Mouse (Mus musculus) heart, embryonic 11.5 days (tissue): Measurements from ENCODE around the gene Nipsnap1. TPM values are rescaled to one million over a fixed set of nuclear protein-coding genes. Genes with fewer than 3 reads are reported as not detected.
A peak's percentile ranks its signal among the peaks of the same experiment; 100 is the strongest.

Source experiments
- ATAC-seq: fragments of 200-750 bp; cut with Nextera tagmentation; replicated peaks from 2 replicates; pipeline ENCODE4 v1.8.0; 2017; ENCODE audit warnings: moderate library complexity; ENCODE audit not compliant: insufficient number of reproducible peaks, low FRiP score, low TSS enrichment
- H3K27ac ChIP-seq: fragments of 300-500 bp; sonication (generic); 2 replicates; pipeline ENCODE4 v1.5.1; 2014; ENCODE audit warnings: mild to moderate bottlenecking, low read depth, low read length
- H3K27me3 ChIP-seq: fragments of 300-500 bp; sonication (generic); 2 replicates; pipeline ENCODE4 v1.6.1; 2014; ENCODE audit warnings: mild to moderate bottlenecking, low read length, mixed read lengths; ENCODE audit not compliant: control insufficient read depth, insufficient read depth
- H3K36me3 ChIP-seq: fragments of 300-500 bp; sonication (generic); 2 replicates; pipeline ENCODE4 v1.6.1; 2014; ENCODE audit warnings: mild to moderate bottlenecking, low read length, moderate library complexity, mixed read lengths; ENCODE audit not compliant: control insufficient read depth, insufficient read depth
- H3K4me1 ChIP-seq: fragments of 300-500 bp; sonication (generic); 2 replicates; pipeline ENCODE4 v1.6.1; 2014; ENCODE audit warnings: low read length; ENCODE audit not compliant: control insufficient read depth, insufficient read depth
- H3K4me2 ChIP-seq: fragments of 300-500 bp; sonication (generic); 2 replicates; pipeline ENCODE4 v1.6.1; 2014; ENCODE audit warnings: mild to moderate bottlenecking, moderate library complexity
- H3K4me3 ChIP-seq: fragments of 300-500 bp; sonication (generic); 2 replicates; pipeline ENCODE4 v1.5.1; 2014; ENCODE audit warnings: low read depth, low read length
- H3K9ac ChIP-seq: fragments of 300-500 bp; sonication (generic); 2 replicates; pipeline ENCODE4 v1.6.1; 2014; ENCODE audit warnings: mild to moderate bottlenecking, low read depth, low read length, moderate library complexity
- H3K9me3 ChIP-seq: fragments of 300-500 bp; sonication (generic); replicated peaks from 2 replicates; pipeline ENCODE4 v1.6.1; 2016; ENCODE audit warnings: low read length; ENCODE audit not compliant: control insufficient read depth
- WGBS: fragments of 180-500 bp; shearing (Covaris S2); extraction: QIAGEN DNeasy Blood & Tissue Kit; methylation state at CpG from one replicate; pipeline ENCODE4 v1.1.7; 2014; ENCODE audit not compliant: insufficient replicate concordance; 5-methylcytosine and 5-hydroxymethylcytosine counted together
- polyA plus RNA-seq: library from polyadenylated mRNA; unstranded; fragments of >200 nt; fragmentation: Nextera tagmentation; extraction: Ambion mirVana; gene quantifications from 2 replicates; pipeline ENCODE4 v1.2.1, GENCODE M21; 2014

Nipsnap1 gene
- polyA plus RNA-seq = 34.7 and 36.5 TPM in 2 replicates

GRCm38 (mm10) chr11:4873755-4874475, at the start of gene Nipsnap1:
Gene Nipsnap1, plus strand, starts transcription at chr11:4873951.
- Histone ChIP-seq H3K4me2 (peak within 1 kb of the TSS; percentile 74), H3K4me3 (peak within 1 kb of the TSS; percentile 51), H3K9ac (peak within 1 kb of the TSS; percentile 61), H3K27ac (no peak within 1 kb of the TSS), H3K27me3 (no peaks in the 10 kb centered on the region), H3K4me1 (peaks cover 3% of the 10 kb centered on the region; the same call in 1 of the 2 replicates), H3K9me3 (no peaks in the 10 kb centered on the region), H3K36me3 (peaks cover 2% of the 10 kb centered on the region)
- WGBS = 2% methylated on average over 30 of the region's 30 CpGs
- peak; percentile 81 for ATAC-seq

GRCm38 (mm10) chr11:4826152-4826778, 47.5 kb upstream of the Nipsnap1 start:
- no peak for ATAC-seq
- H3K36me3 ChIP-seq = no peaks in the 10 kb centered on the region
- no peak overlapping the region for H3K27ac ChIP-seq
- H3K9ac ChIP-seq = no peak overlapping the region
- H3K4me1 ChIP-seq = peaks cover 7% of the 10 kb centered on the region; the same call in 1 of the 2 replicates
- 85% methylated on average over 3 of the region's 3 CpGs for WGBS
- H3K27me3 ChIP-seq = no peaks in the 10 kb centered on the region
- no peak overlapping the region for H3K4me3 ChIP-seq
- no peak overlapping the region for H3K4me2 ChIP-seq
- H3K9me3 ChIP-seq = no peaks in the 10 kb centered on the region

- no peak for ATAC-seq
- Histone ChIP-seq H3K27me3 (no peaks in the 10 kb centered on the region), H3K27ac (no peak overlapping the region), H3K36me3 (no peaks in the 10 kb centered on the region), H3K4me3 (no peak overlapping the region), H3K9me3 (no peaks in the 10 kb centered on the region), H3K4me1 (peaks cover 7% of the 10 kb centered on the region; the same call in 1 of the 2 replicates), H3K9ac (no peak overlapping the region), H3K4me2 (no peak overlapping the region)
These were observed 46.4 kb upstream of the Nipsnap1 start for GRCm38 (mm10) chr11:4827340-4827739.

- H3K36me3 ChIP-seq = no peaks in the 10 kb centered on the region
- no peak overlapping the region for H3K4me3 ChIP-seq
- no peak overlapping the region for H3K9ac ChIP-seq
- H3K4me2 ChIP-seq = no peak overlapping the region
- no peaks in the 10 kb centered on the region for H3K27me3 ChIP-seq
- no peaks in the 10 kb centered on the region for H3K9me3 ChIP-seq
- no peak overlapping the region for H3K27ac ChIP-seq
- H3K4me1 ChIP-seq = peaks cover 7% of the 10 kb centered on the region; the same call in 1 of the 2 replicates
- no peak for ATAC-seq
- WGBS = 77% methylated on average over 2 of the region's 2 CpGs
These were observed 45.8 kb upstream of the Nipsnap1 start for GRCm38 (mm10) chr11:4827916-4828315.

GRCm38 (mm10) chr11:4831066-4831465, 42.7 kb upstream of the Nipsnap1 start:
- Histone ChIP-seq H3K27ac (no peak overlapping the region), H3K9ac (no peak overlapping the region), H3K4me2 (no peak overlapping the region), H3K4me1 (peaks cover 7% of the 10 kb centered on the region; the same call in 1 of the 2 replicates), H3K4me3 (no peak overlapping the region), H3K9me3 (no peaks in the 10 kb centered on the region), H3K27me3 (no peaks in the 10 kb centered on the region), H3K36me3 (no peaks in the 10 kb centered on the region)
- ATAC-seq = no peak

- no peak overlapping the region for H3K9ac ChIP-seq
- 69% methylated on average over 3 of the region's 3 CpGs for WGBS
- no peaks in the 10 kb centered on the region for H3K27me3 ChIP-seq
- no peaks in the 10 kb centered on the region for H3K9me3 ChIP-seq
- H3K36me3 ChIP-seq = no peaks in the 10 kb centered on the region
- H3K4me3 ChIP-seq = no peak overlapping the region
- no peak for ATAC-seq
- no peak overlapping the region for H3K27ac ChIP-seq
- 0 out of 2 replicates have a peak, but pooled peaks cover 3% of the 10 kb centered on the region for H3K4me1 ChIP-seq
- no peak overlapping the region for H3K4me2 ChIP-seq
These were observed 40.3 kb upstream of the Nipsnap1 start for GRCm38 (mm10) chr11:4833295-4833939.

- no peaks in the 10 kb centered on the region for H3K9me3 ChIP-seq
- H3K4me2 ChIP-seq = no peak overlapping the region
- no peaks in the 10 kb centered on the region for H3K4me1 ChIP-seq
- ATAC-seq = no peak
- no peak overlapping the region for H3K9ac ChIP-seq
- H3K4me3 ChIP-seq = no peak overlapping the region
- WGBS = 72% methylated on average over 6 of the region's 6 CpGs
- H3K27me3 ChIP-seq = no peaks in the 10 kb centered on the region
- no peak overlapping the region for H3K27ac ChIP-seq
- no peaks in the 10 kb centered on the region for H3K36me3 ChIP-seq
These were observed 38.3 kb upstream of the Nipsnap1 start for GRCm38 (mm10) chr11:4835436-4835835.

- Histone ChIP-seq H3K9ac (no peak overlapping the region), H3K4me1 (no peaks in the 10 kb centered on the region), H3K9me3 (no peaks in the 10 kb centered on the region), H3K4me2 (no peak overlapping the region), H3K27me3 (no peaks in the 10 kb centered on the region), H3K36me3 (no peaks in the 10 kb centered on the region), H3K27ac (no peak overlapping the region), H3K4me3 (no peak overlapping the region)
- no peak for ATAC-seq
- WGBS = 50% methylated on average over 6 of the region's 6 CpGs
These were observed 37.0 kb upstream of the Nipsnap1 start for GRCm38 (mm10) chr11:4836755-4837154.
